Mouse (Mus musculus) liver, adult 2 months (tissue): ENCODE results near the gene Ceacam1.

Experiments used
- CTCF ChIP-seq: fragments of 200-500 bp; IDR thresholded peaks from 2 replicates; pipeline ENCODE4 v1.5.1; 2011; ENCODE audit warnings: low read depth, low read length, control low read depth
- POLR2A ChIP-seq: fragments of 200-500 bp; IDR thresholded peaks from 2 replicates; pipeline ENCODE4 v1.6.1; 2011; ENCODE audit warnings: low read length, control low read depth; ENCODE audit not compliant: insufficient read depth; ENCODE audit errors: extremely low read depth

GRCm38 (mm10) chr7:25439124-25439822 lies 38.1 kb downstream of the Ceacam1 start:
- TF ChIP-seq CTCF, result no peak
- TF ChIP-seq POLR2A, result no peak
